Mouse (Mus musculus): ENCODE measurements around the gene Cotl1.
"Not testable (repeated sequence)": the region's sequence is repeated elsewhere in the genome, so short reads cannot be mapped to it uniquely, and the experiment has no call there.

Cotl1 gene

DNA sequence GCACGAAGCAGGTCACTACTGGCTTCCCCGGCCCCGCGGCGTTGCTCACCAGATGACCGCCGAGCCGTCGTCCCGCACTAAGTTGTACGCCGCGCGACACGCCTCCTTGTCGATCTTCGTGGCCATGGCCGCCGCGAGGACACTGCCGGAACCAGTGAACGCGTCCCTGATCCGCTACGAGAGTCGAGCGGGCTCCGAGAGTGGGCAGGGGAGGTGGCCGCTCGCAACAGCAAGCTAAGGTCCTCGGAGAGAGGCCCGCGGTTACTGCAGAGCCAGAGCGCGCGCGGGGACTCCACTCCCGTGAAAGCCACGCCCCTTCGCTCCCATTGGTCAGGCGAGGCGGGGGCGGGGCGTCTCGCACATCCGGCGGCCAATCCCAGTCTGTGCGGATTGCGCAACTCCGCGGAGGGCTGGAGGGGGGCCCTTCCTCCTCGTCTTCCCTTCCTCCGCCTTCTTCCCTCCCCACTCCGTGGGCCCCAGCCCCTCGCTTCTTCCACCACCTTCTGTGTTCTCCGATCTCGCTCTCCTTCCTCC lies at the start of gene Cotl1:
Gene Cotl1 (minus strand): TSS at position 270 of the 534 bp plus-strand sequence.
- DNase-seq (ENCODE audit: low read depth in 2 of 2, low spot score in 2 of 2): peak; percentile 90 to 92

DNA sequence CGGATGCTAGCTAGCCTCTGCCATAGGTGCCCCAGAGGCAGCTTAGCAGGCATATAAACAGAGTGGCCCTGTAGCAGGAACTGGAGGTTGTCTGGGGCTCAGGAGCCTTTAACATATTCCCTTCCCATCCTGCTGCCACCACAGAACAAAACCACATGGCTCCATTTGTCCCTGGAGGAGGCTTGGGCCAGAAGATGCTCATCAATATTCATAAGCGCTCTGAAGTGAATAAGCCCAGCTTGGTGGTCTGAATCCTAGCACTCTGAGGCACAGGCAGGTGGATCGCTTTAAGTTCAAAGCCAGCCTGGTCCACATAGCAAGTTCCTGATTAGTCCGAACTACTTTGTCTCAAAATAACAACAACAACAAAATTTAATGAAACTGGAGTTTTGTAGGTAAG lies 47.7 kb upstream of the Cotl1 start:
- no peak for DNase-seq (ENCODE audit: low read depth in 2 of 2, low spot score in 2 of 2)

DNA sequence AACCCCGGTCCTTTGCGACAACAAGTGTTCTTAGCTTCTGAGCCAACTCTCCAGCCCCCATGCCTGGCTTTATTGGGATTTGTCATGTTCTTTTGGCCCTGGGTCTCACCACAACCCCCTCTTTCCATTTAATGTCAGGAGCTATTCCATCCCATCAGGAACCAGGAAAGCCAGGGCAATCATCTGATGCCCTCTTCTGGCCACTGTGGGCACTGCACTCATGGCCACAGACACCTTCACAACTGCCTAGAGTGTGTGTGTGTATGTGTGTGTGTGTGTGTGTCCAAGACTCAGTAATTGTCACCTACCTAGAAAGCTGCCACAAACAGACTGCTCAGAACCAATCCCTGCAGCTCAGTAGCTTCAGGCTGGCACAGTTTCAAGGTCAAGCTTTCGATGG lies 46.8 kb upstream of the Cotl1 start:
- peak; percentile 16 to 28 for DNase-seq (ENCODE audit: low read depth in 2 of 2, low spot score in 2 of 2)

DNA sequence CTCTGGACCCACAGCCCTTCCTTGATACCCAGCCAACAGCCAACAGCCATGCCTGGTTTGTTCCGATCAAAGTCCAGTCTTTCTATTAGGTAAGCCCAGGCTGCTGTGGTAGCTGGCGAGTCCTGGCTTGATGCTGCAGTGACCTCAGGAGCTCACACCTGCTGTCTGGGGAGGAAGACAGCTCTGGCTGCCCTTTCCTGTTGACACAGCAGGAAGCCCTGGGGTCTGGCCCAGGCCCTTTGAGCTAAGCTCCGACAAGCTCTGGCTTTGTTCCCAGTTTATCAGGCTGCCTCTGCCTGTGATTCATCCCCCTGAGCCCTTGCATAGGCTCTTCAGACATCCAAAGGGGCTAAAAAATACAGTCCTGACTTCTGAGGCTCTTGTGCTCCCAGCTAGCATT lies 45.3 kb upstream of the Cotl1 start:
- DNase-seq (ENCODE audit: low read depth in 2 of 2, low spot score in 2 of 2): no peak

DNA sequence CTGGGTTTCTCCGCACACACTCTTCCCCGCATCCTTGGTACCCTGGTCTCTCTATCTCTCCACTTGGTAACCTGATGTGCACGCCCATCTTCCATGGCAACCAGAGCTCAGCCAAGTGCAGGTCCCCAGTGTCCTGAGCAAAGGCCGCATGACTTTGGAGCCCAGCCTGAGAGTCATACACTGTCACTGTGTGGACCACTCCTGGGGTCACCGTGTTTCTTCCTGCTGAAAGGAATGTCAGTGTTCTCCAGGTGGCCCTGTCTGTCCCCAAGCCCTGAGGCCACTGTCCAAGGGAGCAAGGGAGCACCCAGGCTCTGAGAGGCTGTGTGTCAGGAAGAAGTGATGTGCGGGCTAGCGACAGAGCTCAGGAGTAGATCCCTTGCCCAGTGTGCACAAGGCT lies 42.9 kb upstream of the Cotl1 start:
- no peak for DNase-seq (ENCODE audit: low read depth in 2 of 2, low spot score in 2 of 2)

DNA sequence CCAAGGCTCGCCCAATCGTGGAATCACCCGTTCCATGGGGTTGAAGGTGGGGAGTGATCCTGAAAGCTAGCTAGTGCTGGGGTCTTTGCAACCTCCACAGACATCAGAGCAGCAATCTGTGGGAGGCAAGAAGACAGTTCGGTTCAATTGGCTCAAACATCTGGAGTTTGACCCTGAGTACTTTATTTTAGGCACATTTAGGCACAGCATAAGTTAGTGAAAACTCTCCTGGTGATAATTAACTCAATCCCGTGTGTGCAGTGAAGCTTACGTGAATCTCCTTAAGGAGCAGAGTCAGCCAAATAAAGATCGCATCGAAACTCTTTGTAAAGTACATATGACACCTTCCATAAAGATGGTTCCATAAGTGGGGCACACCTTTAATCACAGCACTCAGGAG lies 41.6 kb upstream of the Cotl1 start:
- no peak for DNase-seq (ENCODE audit: low read depth in 2 of 2, low spot score in 2 of 2)

DNA sequence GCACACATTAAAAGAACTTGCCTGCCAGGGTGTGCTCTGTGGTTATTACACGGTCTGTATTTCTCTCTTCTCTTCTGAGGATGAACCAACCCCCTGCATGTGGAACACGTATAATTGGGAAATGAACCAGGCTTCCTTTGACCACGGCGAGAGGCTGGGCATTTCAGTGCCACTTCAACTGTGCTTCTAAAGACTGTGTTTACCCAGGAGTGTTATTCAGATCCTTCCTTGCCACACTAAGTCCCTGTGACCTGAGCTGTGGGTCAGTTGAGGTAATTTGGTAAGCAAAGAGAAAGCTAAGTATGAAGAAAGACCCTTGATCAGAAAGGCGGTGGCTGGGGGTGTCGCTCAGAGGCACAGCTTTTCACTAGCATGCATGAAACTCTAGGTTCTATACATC lies 41.0 kb upstream of the Cotl1 start:
- no peak for DNase-seq (ENCODE audit: low read depth in 2 of 2, low spot score in 2 of 2)

DNA sequence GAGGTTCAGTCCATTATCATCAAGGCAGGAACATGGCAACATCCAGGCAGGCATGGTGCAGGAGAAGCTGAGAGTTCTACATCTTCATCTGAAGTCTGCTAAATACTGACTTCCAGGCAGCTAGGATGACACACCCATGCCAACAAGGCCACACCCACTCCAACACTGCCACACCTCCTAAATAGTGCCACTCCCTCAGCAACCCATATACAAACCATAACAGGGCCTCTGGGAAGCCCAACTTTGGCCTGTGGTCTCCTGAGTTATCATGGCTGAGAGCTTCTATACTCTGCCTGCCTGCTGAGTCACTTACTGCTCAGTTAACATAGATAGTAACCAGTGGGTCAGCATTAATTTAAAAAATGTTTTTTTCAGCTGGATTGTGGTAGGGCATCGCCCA lies 32.8 kb upstream of the Cotl1 start:
- no peak for DNase-seq (ENCODE audit: low read depth in 2 of 2, low spot score in 2 of 2)

DNA sequence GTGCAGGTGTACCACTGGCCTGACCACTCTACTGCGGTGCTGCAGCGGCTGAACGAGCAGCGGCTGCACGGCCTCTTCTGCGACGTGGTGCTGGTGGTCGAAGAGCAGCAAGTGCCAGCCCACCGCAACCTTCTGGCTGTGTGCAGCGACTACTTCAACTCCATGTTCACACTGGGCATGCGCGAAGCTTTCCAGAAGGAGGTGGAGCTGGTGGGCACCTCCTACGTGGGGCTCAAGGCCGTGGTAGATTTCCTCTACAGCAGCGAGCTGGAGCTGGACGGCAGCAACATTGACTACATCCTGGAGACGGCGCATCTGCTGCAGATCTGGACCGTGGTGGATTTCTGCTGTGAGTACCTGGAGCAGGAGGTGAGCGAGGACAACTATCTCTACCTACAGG lies 29.3 kb upstream of the Cotl1 start:
- DNase-seq (ENCODE audit: low read depth in 2 of 2, low spot score in 2 of 2): no peak

DNA sequence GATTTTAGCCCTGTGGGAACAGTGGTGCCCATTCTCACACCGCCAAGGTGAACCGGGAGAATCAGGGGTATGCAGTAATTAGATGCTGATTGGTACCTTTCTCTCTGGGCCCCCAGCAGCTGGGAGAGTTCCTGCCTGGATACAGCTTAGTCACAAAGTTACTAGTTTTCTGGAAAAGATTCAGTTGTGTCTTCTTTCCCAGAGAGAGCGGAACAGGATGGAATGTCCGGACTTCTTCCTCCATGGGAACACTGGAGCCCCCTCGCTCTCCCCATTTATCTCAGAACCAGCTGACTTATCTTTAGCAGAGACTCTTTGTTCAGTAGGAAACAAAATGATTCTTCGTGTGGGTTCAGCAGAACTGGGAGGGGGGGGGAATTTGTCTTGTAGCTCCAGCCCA lies 22.4 kb upstream of the Cotl1 start:
- no peak for DNase-seq (ENCODE audit: low read depth in 2 of 2, low spot score in 2 of 2)

DNA sequence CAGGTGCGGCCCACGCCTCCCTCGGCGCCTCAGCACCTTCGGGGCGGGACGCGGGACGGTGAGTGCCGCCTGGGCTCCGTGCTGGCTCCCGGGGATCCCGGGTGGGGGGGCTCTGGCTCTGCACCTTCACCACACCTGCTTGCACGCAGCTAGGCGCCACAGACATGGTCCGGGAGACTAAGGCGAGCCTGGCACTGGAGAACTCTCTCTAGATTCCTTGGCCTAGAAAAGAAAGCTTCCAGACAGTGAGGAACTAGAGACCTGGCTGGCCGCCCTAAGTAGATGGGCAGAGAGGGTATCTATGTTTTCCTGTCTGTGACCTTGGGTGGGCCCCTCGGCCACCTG lies 22.0 kb upstream of the Cotl1 start:
- no peak for DNase-seq (ENCODE audit: low read depth in 2 of 2, low spot score in 2 of 2)

DNA sequence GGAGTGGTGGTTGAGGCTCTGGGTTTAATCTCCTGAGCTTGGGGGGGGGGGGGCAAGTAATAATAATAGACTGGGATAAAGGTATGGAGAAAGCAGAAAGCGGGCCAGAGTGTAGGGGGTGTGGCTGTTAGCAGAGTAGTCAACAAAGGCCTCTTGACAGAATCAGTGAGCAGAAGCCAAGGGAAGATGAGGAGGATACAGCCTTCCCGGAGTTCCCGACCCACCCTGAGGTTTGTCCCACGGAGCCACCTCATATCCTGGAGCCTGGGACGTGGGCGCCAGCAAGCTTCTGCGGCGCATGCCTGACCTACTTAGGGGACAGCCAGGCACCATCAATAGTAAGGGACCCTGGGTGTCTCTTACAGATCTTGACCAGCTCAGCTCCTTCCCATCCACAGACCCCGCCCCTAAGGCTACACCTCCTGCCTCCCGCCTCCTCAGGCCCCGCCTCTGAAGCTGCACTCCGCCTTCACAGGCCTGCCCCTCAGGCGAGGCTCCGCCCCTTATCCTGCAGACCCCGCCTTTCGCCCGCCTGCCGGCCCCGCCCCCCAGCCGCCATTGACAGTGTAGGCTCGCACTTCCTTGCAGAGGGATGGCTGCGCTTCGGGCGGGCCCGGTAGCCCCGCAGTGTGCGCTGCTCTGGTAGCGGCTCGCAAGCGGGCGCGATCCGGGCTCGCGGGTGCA lies 21.5 kb upstream of the Cotl1 start, which contains the start of gene Klhl36:
Gene Klhl36 (plus strand): TSS at position 561 of the 684 bp plus-strand sequence.
- DNase-seq (ENCODE audit: low read depth in 2 of 2, low spot score in 2 of 2): peak; percentile 93 to 98

DNA sequence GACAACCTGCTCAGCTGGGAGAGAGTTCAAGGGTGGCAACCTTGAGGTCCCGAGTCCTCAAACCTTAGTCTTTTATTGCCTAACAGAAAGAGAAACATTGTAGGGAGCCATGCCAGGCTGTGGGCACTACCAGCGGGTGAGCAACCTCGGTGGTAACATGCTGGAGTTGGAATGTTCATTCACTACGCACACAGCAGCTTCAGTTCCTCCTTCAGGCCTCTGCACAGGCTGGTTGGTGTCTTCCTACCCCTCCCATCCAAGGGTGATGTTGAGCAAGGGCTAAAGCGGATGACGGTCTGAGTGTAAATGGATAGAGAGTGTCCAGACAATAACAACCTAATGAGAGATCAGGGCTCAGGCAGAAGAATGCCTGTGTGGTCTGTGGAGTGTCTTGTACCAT lies 17.4 kb upstream of the Cotl1 start:
- DNase-seq (ENCODE audit: low read depth in 2 of 2, low spot score in 2 of 2): no peak

DNA sequence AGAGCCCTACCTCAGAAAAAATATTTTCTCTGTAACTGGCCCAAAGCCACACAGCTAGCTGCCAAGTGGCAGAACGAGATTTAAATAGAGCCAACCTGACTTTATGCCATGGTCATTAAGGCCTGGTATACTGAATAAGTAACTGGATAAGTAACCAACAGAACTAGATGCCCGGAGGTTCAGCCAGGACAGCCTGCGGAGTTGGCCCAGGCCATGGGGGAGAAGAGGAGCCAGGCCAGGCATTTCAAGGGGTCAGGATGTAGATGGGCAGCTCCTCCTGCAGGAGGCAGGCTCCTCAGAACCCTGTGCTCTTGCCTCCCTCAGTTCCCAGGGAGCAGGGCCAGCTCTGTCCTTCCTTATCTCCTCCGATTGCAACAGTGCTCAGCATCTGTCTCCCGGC lies 15.3 kb upstream of the Cotl1 start:
- DNase-seq (ENCODE audit: low read depth in 2 of 2, low spot score in 2 of 2): no peak

DNA sequence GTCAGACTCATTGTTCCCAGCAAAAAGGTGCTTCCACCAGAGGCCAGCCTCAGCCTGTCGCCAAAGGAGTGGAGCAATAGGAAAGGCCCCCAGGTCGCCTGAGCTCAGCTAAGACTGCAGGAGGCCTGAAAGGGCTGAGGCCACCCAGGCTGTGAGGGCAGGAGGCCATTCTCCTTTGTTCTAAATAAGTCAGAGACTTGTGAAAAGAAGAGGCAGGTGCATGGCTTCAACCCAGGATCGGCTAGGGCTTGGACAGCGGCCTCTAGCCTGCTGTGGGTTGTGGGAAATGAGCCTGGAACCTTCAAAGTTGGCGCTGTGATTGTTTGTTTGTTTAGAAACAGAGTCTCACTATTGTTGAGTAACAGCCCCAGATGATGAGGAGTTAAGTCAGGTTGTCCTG lies 13.7 kb upstream of the Cotl1 start:
- no peak for DNase-seq (ENCODE audit: low read depth in 2 of 2, low spot score in 2 of 2)

DNA sequence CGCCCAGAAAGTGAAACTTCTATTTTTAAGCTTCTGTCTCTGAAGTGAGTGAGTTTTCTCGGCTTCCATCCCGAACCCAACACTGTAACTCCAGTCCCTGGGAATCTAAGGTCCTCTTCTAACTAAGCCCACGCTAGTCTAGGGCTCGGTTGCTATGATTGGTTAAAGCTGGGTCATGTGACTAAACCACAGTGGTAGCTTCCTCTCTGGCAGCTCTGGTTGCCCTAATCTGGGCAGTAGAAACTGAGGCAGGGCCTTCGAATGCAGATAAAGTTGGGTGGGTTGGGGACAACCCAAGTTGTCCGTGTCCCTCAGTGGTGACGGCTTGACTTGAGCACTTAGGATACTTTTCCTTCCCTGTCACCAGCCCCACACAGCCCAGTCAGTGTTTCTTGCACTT lies 13.2 kb upstream of the Cotl1 start:
- DNase-seq (ENCODE audit: low read depth in 2 of 2, low spot score in 2 of 2): no peak

DNA sequence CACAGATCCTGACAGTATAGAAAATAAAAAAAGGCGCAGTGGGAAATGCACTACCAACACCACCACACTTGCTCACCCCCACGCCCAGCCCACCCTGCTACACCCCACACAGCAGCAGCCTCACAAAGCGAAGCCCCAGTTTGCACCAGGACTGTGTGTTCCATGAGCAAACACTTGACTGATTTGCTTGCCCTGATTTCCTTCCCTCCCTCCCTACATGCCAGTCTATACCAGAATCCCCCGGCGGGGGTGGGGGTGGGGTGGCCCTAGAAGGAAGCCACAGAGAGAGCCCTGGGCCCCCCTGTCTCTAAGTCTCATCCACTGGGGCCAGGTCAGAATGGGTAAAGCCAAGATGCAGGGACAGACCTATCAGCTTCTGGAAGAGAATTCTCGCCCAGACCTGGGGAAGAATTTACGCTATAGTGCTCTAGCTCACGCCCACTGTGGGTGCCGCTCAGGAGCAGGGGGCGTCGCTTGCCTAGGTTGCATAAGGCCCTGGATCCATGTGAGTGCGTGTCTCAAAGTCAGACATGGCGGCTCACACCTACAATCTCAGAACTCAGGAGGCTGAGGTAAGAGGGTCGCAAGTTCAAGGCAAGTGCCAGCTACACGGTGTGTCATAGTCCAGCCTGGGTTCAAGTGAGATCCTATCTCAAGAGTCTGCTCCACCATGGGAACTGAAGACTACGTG lies 7.0 kb upstream of the Cotl1 start:
- no peak for DNase-seq (ENCODE audit: low read depth in 2 of 2, low spot score in 2 of 2)

DNA sequence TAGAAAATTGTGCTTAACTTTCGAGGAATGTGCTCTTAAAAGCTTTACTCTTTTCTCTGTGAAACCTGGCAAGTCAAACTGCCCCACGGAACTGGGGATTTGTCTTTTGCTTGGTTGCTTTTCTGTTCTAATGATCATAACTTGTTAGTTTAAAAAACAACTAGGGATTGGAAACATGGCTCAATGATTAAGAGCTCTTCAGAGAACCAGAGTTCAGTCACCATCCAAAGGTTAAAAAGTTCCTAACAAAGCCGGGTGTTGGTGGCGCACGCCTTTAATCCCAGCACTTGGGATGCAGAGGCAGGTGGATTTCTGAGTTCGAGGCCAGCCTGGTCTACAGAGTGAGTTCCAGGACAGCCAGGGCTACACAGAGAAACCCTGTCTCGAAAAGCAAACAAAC lies 5.4 kb upstream of the Cotl1 start:
- not testable (repeated sequence) for DNase-seq (ENCODE audit: low read depth in 2 of 2, low spot score in 2 of 2)

DNA sequence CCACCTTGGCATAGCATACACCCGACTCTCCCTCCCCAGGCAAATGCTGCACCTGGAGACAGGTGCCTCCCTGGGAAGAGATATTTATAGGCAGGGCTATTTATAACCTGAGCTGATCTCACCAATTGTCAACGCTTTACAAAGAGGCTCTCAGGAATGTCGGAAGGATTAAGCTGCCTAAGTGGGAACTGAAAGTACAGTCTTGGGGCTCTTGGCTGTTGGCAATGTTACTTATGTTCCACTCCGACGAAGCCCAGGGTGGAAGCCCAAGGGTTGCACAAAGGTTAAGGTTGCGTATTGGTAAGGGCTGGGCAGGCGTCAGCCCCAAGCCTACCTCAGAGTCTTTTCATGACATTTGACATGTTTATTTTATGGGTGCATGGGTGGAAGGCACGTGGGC lies 4.2 kb upstream of the Cotl1 start:
- DNase-seq (ENCODE audit: low read depth in 2 of 2, low spot score in 2 of 2): no peak

DNA sequence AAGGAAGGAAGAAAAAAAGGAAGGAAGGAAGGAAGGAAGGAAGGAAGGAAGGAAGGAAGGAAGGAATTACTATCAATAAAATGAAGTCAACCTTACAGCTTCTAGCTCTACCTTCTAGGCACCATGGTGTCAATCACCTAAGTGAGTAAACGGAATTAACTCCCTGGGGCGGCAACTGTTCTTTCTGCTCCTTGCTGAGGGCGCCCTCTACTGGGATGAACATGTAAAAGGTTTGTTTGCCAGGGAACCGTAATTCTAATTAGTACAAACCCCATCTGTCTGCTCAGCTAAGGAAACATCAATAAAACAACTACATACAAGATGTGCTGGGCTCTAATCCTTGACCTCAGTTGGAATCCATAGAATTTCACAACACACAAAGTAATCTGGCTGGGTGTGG lies 3.1 kb upstream of the Cotl1 start:
- DNase-seq (ENCODE audit: low read depth in 2 of 2, low spot score in 2 of 2): peak; percentile 80 to 88

DNA sequence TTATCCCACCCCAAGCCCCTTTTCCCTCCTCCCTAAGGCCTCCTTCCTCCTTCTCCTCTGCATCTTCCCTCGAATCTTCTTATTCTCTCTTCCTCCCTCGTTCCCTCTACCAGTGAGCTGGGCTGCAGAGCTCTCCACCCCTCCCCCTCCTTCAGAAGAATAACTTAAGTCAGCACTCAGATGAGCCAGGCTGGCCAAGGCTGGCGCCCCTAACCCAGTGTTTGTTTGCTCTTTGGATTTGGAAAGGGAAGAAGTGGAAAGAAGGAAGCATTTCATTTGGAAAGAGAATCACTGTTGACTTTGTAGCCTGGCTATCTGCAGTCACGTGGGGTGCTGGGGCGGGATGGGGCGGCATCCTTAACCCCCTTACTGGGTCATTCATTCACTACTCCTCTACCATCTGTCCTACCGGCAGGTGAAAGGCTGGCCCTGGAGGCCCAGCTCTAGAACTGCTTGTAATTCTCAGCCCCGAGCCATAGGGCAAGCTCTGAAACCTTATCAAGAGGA lies 614 bp upstream of the Cotl1 start:
- no peak for DNase-seq (ENCODE audit: low read depth in 2 of 2, low spot score in 2 of 2)

DNA sequence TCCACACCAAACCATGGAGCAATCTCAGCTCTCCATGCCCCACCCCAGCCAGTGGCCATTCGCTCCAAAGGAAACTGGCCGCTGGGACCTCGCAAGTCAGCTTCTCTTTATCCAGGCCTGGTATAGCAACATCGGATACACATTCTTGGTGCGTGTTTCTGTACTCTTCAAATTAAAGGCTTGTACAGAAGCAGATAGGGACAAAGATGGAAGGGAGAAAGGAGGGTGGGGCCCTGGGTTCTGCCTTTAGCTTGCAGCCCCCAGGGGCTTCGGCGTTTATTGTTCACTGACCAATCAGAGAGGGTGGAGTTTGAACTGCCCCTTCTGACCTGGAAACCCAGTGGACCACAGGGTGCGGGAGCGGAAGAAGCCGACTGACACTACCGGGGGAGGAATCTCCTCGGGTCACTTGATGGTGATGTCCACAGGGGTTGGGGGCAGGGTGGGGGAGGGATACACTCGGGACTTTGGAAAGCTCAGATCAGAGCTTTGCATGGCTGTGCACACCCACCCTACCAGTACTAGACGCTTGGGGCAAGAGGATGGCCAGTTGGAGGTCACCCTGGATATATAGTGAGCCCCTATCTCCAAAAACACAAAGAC lies 824 bp downstream of the Cotl1 start:
- no peak for DNase-seq (ENCODE audit: low read depth in 2 of 2, low spot score in 2 of 2)
